Mouse (Mus musculus) mouse trophoblast stem cell (cell line): Measurements from ENCODE around the gene Nrsn1.
"Not testable (repeated sequence)": the region's sequence is repeated elsewhere in the genome, so short reads cannot be mapped to it uniquely, and the experiment has no call there.

Experiments
- in situ Hi-C, 2 experiments: fragments of 300-500 bp; cut with MseI, MboI; formaldehyde crosslinking; loops; 2 replicates in 1 of 2; 3 replicates in 1 of 2; pipeline ENCODE4 v1.15.1; 2025

The Nrsn1 gene

GRCm38 (mm10) chr13:25270402-25270801 lies at the start of gene Nrsn1:
Nrsn1 (minus strand) TSS chr13:25270502.
- in situ Hi-C loops: not testable (repeated sequence)

GRCm38 (mm10) chr13:25312059-25312458 lies 41.8 kb upstream of the Nrsn1 start:
- in situ Hi-C loops: no loop called here

- in situ Hi-C loops: no loop called here
Measured at GRCm38 (mm10) chr13:25310068-25310467, 39.8 kb upstream of the Nrsn1 start.

GRCm38 (mm10) chr13:25288736-25289135 lies 18.4 kb upstream of the Nrsn1 start:
- in situ Hi-C loops: no loop called here

GRCm38 (mm10) chr13:25274934-25275565 lies 4.7 kb upstream of the Nrsn1 start:
- in situ Hi-C loops: no loop called here

- in situ Hi-C loops: no loop called here
Measured at GRCm38 (mm10) chr13:25272189-25272588, 1.9 kb upstream of the Nrsn1 start.

- in situ Hi-C loops: no loop called here
Measured at GRCm38 (mm10) chr13:25269569-25270268, 583 bp downstream of the Nrsn1 start.

- in situ Hi-C loops: no loop called here
Measured at GRCm38 (mm10) chr13:25269039-25269438, 1.3 kb downstream of the Nrsn1 start.

GRCm38 (mm10) chr13:25262748-25263147 lies 7.6 kb downstream of the Nrsn1 start:
- in situ Hi-C loops: no loop called here

- in situ Hi-C loops: no loop called here
Measured at GRCm38 (mm10) chr13:25257608-25258007, 12.7 kb downstream of the Nrsn1 start.

GRCm38 (mm10) chr13:25254478-25255263 lies 15.6 kb downstream of the Nrsn1 start:
- in situ Hi-C loops: no loop called here

GRCm38 (mm10) chr13:25251893-25252292 lies 18.4 kb downstream of the Nrsn1 start:
- in situ Hi-C loops: no loop called here

GRCm38 (mm10) chr13:25220186-25220787 lies 50.0 kb downstream of the Nrsn1 start:
- in situ Hi-C loops: no loop called here

- in situ Hi-C loops: no loop called here
Measured at GRCm38 (mm10) chr13:25218394-25218793, 51.9 kb downstream of the Nrsn1 start.

- in situ Hi-C loops: no loop called here
Measured at GRCm38 (mm10) chr13:25206950-25207349, 63.4 kb downstream of the Nrsn1 start.
